Mouse (Mus musculus) liver, adult 2 months (tissue): ENCODE measurements around the gene Tbc1d10c. TPM values are rescaled to one million over a fixed set of nuclear protein-coding genes. Genes with fewer than 3 reads are reported as not detected.

Source experiments
- DNase-seq: peaks from one replicate; pipeline ENCODE4 v3.0.0-alpha.2; 2011; ENCODE audit warnings: low read depth, low spot score; ENCODE audit errors: extremely low read depth
- H3K27ac ChIP-seq: fragments of 200-500 bp; replicated peaks from 2 replicates; pipeline ENCODE4 v1.5.1; 2012; ENCODE audit warnings: low read depth, mild to moderate bottlenecking, control low read depth, inconsistent platforms, low read length; ENCODE audit not compliant: insufficient read depth
- H3K27me3 ChIP-seq: fragments of 200-500 bp; 2 replicates; pipeline ENCODE4 v1.6.1; 2012; ENCODE audit warnings: mild to moderate bottlenecking, moderate library complexity, low read length, inconsistent platforms; ENCODE audit not compliant: control insufficient read depth, insufficient read depth
- H3K36me3 ChIP-seq: fragments of 200-500 bp; 2 replicates; pipeline ENCODE4 v1.6.1; 2012; ENCODE audit warnings: low read length, inconsistent platforms; ENCODE audit not compliant: control insufficient read depth, insufficient read depth
- H3K4me1 ChIP-seq: fragments of 200-500 bp; 2 replicates; pipeline ENCODE4 v1.6.1; 2011; ENCODE audit warnings: low read length; ENCODE audit not compliant: control insufficient read depth, insufficient read depth
- H3K4me3 ChIP-seq: fragments of 200-500 bp; 2 replicates; pipeline ENCODE4 v1.5.1; 2011; ENCODE audit warnings: low read depth, mild to moderate bottlenecking, control low read depth, low read length, moderate library complexity; ENCODE audit not compliant: insufficient read depth
- H3K79me2 ChIP-seq: fragments of 200-500 bp; 2 replicates; pipeline ENCODE4 v1.6.1; 2012; ENCODE audit warnings: inconsistent platforms, mild to moderate bottlenecking, low read length, moderate library complexity; ENCODE audit not compliant: control insufficient read depth, insufficient read depth
- H3K9ac ChIP-seq: fragments of 200-500 bp; 2 replicates; pipeline ENCODE4 v1.6.1; 2012; ENCODE audit warnings: low read depth, mild to moderate bottlenecking, control low read depth, inconsistent platforms, low read length
- CTCF ChIP-seq: fragments of 200-500 bp; IDR thresholded peaks from 2 replicates; pipeline ENCODE4 v1.5.1; 2011; ENCODE audit warnings: low read depth, low read length, control low read depth
- POLR2A ChIP-seq: fragments of 200-500 bp; IDR thresholded peaks from 2 replicates; pipeline ENCODE4 v1.6.1; 2011; ENCODE audit warnings: low read length, control low read depth; ENCODE audit not compliant: insufficient read depth; ENCODE audit errors: extremely low read depth
- WGBS: fragments of 180-500 bp; shearing (Covaris S2); methylation state at CpG from one replicate; pipeline ENCODE4 v1.1.7; 2018; 5-methylcytosine and 5-hydroxymethylcytosine counted together
- polyA plus RNA-seq: library from polyadenylated mRNA; depleted of rRNA; stranded (reverse); fragments of >200 nt; gene quantifications from 2 replicates; pipeline ENCODE4 v1.2.3, GENCODE M21; 2012
- total RNA-seq: library from RNA; depleted of rRNA; stranded (reverse); fragments of >200 nt; gene quantifications from 2 replicates; pipeline ENCODE4 v1.2.3, GENCODE M21; 2014

The Tbc1d10c gene
- total and polyA plus RNA-seq, 2 experiments, result 0.46 to 2.2 TPM

DNA sequence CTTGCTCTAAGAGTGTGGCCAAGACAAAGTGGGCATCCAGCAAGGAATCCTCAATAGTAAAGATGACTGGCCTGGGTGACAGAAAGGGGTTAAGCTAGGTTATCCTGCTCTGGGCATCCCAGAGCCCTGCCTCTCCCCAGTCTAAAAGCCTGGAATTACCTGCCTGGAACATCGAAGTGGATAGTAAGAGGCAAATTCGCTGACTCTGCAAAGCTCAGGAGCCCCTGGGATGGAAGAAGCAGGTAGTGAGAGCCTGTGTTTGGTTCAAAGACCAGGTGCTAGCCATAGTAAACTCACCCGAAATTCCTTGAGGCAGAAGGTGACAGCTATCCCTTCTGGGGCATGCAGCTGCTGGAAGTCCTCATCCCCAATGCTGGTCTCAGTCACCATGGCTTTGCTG is 6.1 kb upstream of the Tbc1d10c start:
- no peak for DNase-seq
- Histone ChIP-seq H3K27ac (no peak overlapping the region), H3K9ac (no peak overlapping the region), H3K27me3 (no peaks in the 10 kb centered on the region), H3K79me2 (peaks cover 12% of the 10 kb centered on the region), H3K4me3 (no peak overlapping the region), H3K36me3 (peaks cover 6% of the 10 kb centered on the region; the same call in 1 of the 2 replicates), H3K4me1 (peaks cover 41% of the 10 kb centered on the region)
- WGBS, result 76% methylated on average over 3 of the region's 3 CpGs
- TF ChIP-seq CTCF, result no peak
- no peak for TF ChIP-seq POLR2A

- peaks cover 39% of the 10 kb centered on the region for H3K4me1 ChIP-seq
Observed at GRCm38 (mm10) chr19:4196548-4196947, 5.5 kb upstream of the Tbc1d10c start.

GRCm38 (mm10) chr19:4196048-4196447 is 5.0 kb upstream of the Tbc1d10c start:
- Histone ChIP-seq H3K27me3 (no peaks in the 10 kb centered on the region), H3K9ac (no peak overlapping the region), H3K79me2 (peaks cover 14% of the 10 kb centered on the region), H3K27ac (no peak overlapping the region), H3K4me3 (no peak overlapping the region), H3K4me1 (peaks cover 37% of the 10 kb centered on the region), H3K36me3 (peaks cover 6% of the 10 kb centered on the region; the same call in 1 of the 2 replicates)
- 53% methylated on average over 2 of the region's 2 CpGs for WGBS
- DNase-seq, result no peak
- no peak for TF ChIP-seq POLR2A
- TF ChIP-seq CTCF, result no peak

More at GRCm38 (mm10) chr19:4196548-4196947, 5.5 kb upstream of the Tbc1d10c start:
- no peak for DNase-seq
- H3K4me3 ChIP-seq, result no peak overlapping the region
- H3K9ac ChIP-seq, result no peak overlapping the region
- WGBS, result 35% methylated on average over 5 of the region's 5 CpGs
- no peak for TF ChIP-seq POLR2A
- no peak for TF ChIP-seq CTCF
- H3K79me2 ChIP-seq, result peaks cover 14% of the 10 kb centered on the region
- H3K27me3 ChIP-seq, result no peaks in the 10 kb centered on the region
- no peak overlapping the region for H3K27ac ChIP-seq
- H3K36me3 ChIP-seq, result peaks cover 6% of the 10 kb centered on the region; the same call in 1 of the 2 replicates

- Histone ChIP-seq H3K4me1 (peaks cover 33% of the 10 kb centered on the region), H3K27me3 (no peaks in the 10 kb centered on the region), H3K36me3 (peaks cover 6% of the 10 kb centered on the region; the same call in 1 of the 2 replicates), H3K27ac (peak overlapping the region; percentile 20), H3K79me2 (peaks cover 14% of the 10 kb centered on the region), H3K4me3 (no peak overlapping the region), H3K9ac (no peak overlapping the region)
- WGBS, result 25% methylated on average over 12 of the region's 12 CpGs
- DNase-seq, result peak; percentile 94
- no peak for TF ChIP-seq POLR2A
- no peak for TF ChIP-seq CTCF
Observed at GRCm38 (mm10) chr19:4194776-4195650, 3.9 kb upstream of the Tbc1d10c start.

DNA sequence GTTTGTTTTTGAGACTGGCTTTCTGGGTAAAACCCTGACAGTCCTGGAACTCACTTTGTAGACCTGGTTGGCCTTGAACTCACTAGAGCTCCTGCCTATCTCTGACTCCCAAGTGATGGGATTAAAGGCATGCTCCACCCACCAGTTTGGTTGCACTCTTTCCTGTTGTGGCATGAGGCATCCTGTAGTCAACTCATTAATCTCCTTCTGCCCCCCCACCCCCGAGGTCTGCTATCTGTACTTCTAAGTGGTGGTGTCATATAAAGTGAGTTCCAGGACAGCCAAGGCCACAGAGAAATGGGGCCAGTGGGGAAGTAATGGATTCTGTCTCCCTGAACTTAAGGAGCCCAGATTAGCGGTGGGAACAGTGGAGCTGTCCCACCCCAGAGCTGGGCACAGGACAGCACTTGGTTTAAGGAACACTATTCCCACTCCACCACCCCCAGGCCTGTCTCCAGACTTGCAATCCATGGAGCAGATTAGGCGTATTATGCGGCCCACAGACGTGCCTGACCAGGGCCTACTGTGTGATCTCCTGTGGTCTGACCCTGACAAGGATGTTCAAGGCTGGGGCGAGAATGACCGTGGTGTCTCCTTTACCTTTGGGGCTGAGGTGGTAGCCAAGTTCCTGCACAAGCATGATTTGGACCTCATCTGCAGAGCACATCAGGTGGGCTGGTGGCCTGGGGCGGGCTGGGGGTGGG is 3.1 kb upstream of the Tbc1d10c start:
- DNase-seq, result no peak
- peaks cover 33% of the 10 kb centered on the region for H3K4me1 ChIP-seq
- 82% methylated on average over 8 of the region's 8 CpGs for WGBS
- H3K9ac ChIP-seq, result no peak overlapping the region
- H3K36me3 ChIP-seq, result peaks cover 6% of the 10 kb centered on the region; the same call in 1 of the 2 replicates
- H3K27me3 ChIP-seq, result no peaks in the 10 kb centered on the region
- no peak overlapping the region for H3K4me3 ChIP-seq
- no peak for TF ChIP-seq POLR2A
- no peak for TF ChIP-seq CTCF
- H3K79me2 ChIP-seq, result peaks cover 14% of the 10 kb centered on the region
- H3K27ac ChIP-seq, result no peak overlapping the region
